Mouse (Mus musculus) gastrocnemius, postnatal 10 days (tissue): ENCODE measurements around the gene Fntb. TPM values are rescaled to one million over a fixed set of nuclear protein-coding genes. Genes with fewer than 3 reads are reported as not detected.

Experiments used
- DNase-seq: peaks from one replicate; pipeline ENCODE4 v3.0.0; 2021; ENCODE audit warnings: mixed read lengths
- total RNA-seq, 2 experiments: library from RNA; stranded (reverse); gene quantifications; 2 replicates each; pipeline ENCODE4 v1.2.3; 2021

Fntb gene
- total RNA-seq, 2 experiments from 2014 or later: 17.0 to 18.1 TPM

DNA sequence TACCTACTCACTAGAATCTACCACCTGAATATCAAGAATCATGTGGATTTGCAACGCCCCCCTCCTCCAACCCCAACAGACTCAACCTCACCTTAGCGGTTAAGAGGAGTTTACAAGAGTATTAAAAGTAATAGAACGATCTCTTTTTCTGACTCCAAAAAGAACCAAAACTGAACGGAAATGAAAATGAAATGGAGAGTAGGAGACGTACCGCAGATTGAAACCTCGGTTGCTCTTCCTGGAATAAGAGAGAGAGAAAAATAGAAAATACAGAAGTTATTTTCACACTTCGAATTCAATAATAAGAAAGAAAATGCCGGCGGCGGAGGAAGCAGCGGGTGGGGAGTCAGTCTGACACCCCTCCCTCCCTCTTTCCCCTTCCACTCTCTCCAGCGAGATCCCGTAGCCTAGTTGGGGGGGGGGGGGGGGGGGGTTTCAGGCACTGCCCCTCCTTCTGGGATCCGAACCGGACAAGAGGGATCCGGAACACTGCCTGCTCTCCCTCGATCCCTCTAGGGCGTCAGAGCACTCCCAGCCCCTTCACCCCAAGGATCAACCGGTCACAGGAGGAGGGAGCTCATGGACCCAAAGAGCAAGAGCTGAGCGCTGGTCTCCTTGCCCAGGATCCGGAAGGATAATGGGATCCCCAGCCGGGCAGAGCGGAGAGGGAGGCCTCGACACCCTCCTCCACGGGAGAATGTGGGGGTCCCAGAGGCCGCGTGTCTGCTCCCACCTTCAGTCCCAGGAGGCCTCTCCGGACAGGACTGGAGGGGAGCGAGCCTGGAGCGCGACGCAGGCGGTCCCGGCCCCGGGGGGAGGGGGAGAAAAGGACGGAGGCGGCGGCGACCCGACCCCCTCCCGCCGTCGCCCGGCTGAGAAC is 195.9 kb downstream of the Fntb start:
- peak; percentile 57 for DNase-seq

DNA sequence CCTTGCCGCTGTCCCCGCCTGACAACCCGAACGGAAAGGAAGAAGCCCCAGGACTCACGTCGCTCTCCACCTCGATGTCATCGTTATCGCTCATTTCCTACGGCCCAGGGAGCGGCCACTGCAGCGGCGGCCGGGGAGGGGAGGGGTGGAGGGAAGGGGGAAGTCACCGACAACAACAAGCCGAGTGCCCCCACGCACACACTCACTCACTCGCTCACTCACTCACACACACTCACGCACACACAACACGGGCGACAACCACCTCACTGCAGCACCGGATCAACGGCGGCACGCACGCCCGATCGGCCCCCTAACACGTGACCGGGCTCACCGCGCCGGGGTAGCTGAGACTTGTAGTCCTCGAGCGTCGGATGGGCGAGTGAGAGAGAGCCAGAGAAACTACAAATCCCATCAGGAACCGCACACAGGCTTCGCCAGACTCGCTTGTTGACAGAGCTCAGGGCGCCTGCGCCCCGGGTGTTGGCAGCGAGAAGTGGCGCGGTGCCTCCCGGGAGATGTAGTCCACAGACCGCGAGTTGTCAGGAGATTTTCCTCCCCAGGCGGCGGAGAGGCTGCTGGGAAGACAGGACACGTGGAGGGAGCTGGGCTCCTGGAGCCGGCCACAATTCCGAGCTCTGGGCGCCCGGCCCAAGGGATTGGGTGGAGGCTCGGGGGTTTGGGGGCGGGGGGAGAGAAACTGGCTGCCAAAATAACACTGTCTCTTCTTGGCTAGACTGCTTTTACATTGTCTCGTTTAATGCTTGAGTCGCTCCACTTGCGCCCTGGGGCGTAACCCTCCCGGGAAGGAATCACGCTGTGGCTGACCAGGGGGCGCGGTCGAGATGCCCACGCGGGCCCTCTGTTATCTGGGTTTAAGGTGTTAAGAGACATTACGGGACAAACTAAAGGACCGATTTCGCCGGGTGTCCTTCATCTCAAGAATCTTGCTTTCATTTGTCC is 196.8 kb downstream of the Fntb start, which contains the start of gene Max:
Gene Max (minus strand): TSS at position 270 of the 960 bp plus-strand sequence.
- DNase-seq: peak; percentile 97

GRCm38 (mm10) chr12:76965089-76965488 is 199.7 kb downstream of the Fntb start:
- DNase-seq: no peak

GRCm38 (mm10) chr12:76965876-76966275 is 200.5 kb downstream of the Fntb start:
- DNase-seq: no peak

Other genes with a start within 250 kb of the Fntb start
- gene Plekhg3, start 234.7 kb upstream of the Fntb start, total RNA-seq: 10 to 100 TPM; 13.6 to 18.5 TPM
- gene Sptb, start 55.0 kb upstream of the Fntb start, total RNA-seq: 100 to 1,000 TPM; 102 TPM
- gene Churc1, start 51 bp upstream of the Fntb start, total RNA-seq: 10 to 100 TPM; 48.1 to 55.1 TPM
- not detected for gene Gpx2, start 30.0 kb downstream of the Fntb start, total RNA-seq
- gene Rab15, start 57.3 kb downstream of the Fntb start, total RNA-seq: 10 to 100 TPM in 1 of 2 experiments, 1 to 10 TPM in 1; 7.7 to 10.7 TPM
- gene Max, start 196.6 kb downstream of the Fntb start, total RNA-seq: 10 to 100 TPM; 41.8 to 43.1 TPM